Mouse (Mus musculus) layer of hippocampus, adult 2 months (tissue): ENCODE measurements around the gene Gm14406. TPM values are rescaled to one million over a fixed set of nuclear protein-coding genes. Genes with fewer than 3 reads are reported as not detected.
"Not testable (repeated sequence)": the region's sequence is repeated elsewhere in the genome, so short reads cannot be mapped to it uniquely, and the experiment has no call there.

ENCODE experiments used
- DNase-seq, 2 experiments: peaks; one replicate each; pipeline ENCODE4 v3.0.0; 2022; ENCODE audit warnings: low spot score in 2 of 2
- H3K27ac ChIP-seq: fragments of 200-600 bp; 2 replicates; pipeline ENCODE4 v1.8.1; 2022
- H3K4me3 ChIP-seq: fragments of 200-600 bp; 2 replicates; pipeline ENCODE4 v1.8.1; 2022; ENCODE audit warnings: mild to moderate bottlenecking
- CTCF ChIP-seq: fragments of 200-600 bp; conservative IDR thresholded peaks from 2 replicates; pipeline ENCODE4 v1.8.1; 2022; ENCODE audit warnings: antibody characterized with exemption, mild to moderate bottlenecking, moderate library complexity
- long read RNA-seq, 2 experiments: library from polyadenylated mRNA; stranded (forward); transcript quantifications; one replicate each; pipeline ENCODE4 v2.0.0; 2021; ENCODE audit warnings: borderline mapping rate in 2 of 2
- total RNA-seq, 2 experiments: library from RNA; stranded (reverse); gene quantifications; 2 replicates each; pipeline ENCODE4 v1.2.3; 2021

Gm14406 gene
- not detected for total RNA-seq
- long read RNA-seq, experiment 1, partial matches to known transcripts = 0 of 1 reads
- long read RNA-seq, experiment 1, other reads (novel, unspliced or antisense) = 1 of 1 reads
- long read RNA-seq, experiment 2 = 0 reads

- H3K27ac ChIP-seq, DNase-seq, H3K4me3 ChIP-seq: not testable (repeated sequence)
These were observed at the start of gene Gm14406 for GRCm38 (mm10) chr2:177577998-177578397. Gene Gm14406 (minus strand): TSS chr2:177578210.

DNA sequence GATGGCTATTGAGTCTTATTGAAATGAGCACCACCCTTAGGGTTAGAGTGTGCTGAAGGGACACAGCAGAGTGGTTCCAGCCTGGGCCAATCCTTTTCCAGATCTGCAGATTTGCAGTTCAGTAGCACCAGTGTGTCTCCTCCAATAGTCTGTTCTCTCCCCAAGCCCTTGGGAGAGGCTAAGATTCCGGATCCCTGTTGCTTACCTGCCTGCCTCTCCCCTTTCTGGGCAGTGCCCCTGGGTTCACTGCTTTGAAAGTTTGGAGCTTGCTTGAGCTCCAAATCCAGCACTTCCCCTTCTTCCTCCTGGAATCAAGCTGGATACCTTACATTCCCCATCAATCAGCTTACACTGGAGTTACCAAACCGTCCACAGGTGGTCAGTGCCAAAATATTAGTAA lies 2.9 kb downstream of the Gm14406 start:
- not testable (repeated sequence) for H3K27ac ChIP-seq, DNase-seq, H3K4me3 ChIP-seq

- not testable (repeated sequence) for DNase-seq, H3K4me3 ChIP-seq, H3K27ac ChIP-seq
These were observed 18.6 kb downstream of the Gm14406 start for GRCm38 (mm10) chr2:177559365-177559764.

- not testable (repeated sequence) for H3K27ac ChIP-seq, H3K4me3 ChIP-seq, DNase-seq
These were observed 22.7 kb downstream of the Gm14406 start for GRCm38 (mm10) chr2:177555261-177555660.

- H3K27ac ChIP-seq, DNase-seq, H3K4me3 ChIP-seq: not testable (repeated sequence)
These were observed 40.3 kb downstream of the Gm14406 start for GRCm38 (mm10) chr2:177537717-177538116.

DNA sequence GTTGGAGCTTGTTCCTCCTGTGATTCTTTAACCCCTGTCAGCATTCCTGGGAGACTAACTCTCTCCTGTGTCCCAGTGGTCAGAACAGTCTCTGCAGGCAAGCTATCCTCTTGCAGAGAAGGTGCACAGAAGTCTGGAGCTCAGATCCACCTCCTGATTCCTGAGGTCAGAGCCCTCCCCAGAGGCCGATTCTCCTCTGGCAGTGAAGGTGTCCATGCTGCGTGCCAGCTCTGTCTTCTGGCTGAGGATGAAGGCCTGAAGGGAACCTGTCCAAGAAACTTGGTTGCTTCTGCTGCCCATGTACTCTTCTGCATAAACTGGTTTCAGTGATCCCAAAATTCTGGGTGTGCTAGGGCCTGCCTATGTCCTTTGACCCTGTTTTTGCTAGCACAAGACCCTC lies 40.9 kb downstream of the Gm14406 start:
- H3K27ac ChIP-seq, DNase-seq, H3K4me3 ChIP-seq: not testable (repeated sequence)

- TF ChIP-seq CTCF = no peak
- Histone ChIP-seq H3K27ac (no peak overlapping the region), H3K4me3 (no peak overlapping the region)
- DNase-seq = no peak
These were observed 42.1 kb downstream of the Gm14406 start for GRCm38 (mm10) chr2:177535876-177536275.

GRCm38 (mm10) chr2:177524171-177524570 lies 53.8 kb downstream of the Gm14406 start:
- not testable (repeated sequence) for H3K4me3 ChIP-seq, DNase-seq, H3K27ac ChIP-seq

DNA sequence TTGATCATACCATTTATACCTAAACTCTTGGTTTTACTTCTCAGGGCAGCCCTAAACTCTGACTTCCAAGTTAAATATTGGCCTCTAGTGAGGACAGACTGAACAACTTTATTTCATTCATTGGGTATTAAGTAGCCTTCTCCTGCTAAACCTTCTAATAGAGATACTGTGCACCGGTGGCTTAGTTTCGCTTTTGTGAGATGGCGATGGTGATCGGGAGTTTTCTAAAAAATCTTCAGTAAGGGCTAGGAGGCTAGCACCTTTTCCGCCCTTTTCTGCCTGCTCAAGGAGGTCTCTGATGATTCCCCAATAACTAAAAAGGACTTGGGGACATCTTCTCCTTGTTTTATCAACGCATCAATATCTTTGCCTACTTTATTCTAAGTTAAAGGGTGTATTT lies 54.3 kb downstream of the Gm14406 start:
- not testable (repeated sequence) for H3K27ac ChIP-seq, DNase-seq, H3K4me3 ChIP-seq

DNA sequence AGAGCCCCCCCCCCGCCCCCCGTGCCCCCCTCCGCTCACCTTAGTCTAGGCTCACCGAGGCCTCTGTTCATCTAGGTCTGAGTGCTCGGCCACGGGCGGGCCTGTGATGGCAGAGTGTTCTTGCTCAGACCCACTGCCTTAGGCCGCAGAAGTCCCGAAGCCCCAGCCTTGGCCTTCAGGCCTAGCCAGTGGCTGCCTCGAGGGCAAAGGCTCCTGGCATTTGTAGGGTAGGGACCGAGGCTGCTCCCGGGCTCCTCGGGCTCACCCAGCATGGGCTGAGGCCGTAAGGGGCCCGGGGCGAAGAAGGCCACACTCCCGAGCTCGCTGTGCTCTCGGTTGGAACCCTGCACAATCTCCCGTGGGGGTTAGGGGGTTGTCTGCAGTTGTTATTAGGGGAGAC lies 54.9 kb downstream of the Gm14406 start:
- Histone ChIP-seq H3K4me3 (no peak overlapping the region), H3K27ac (no peak overlapping the region)
- no peak for TF ChIP-seq CTCF
- DNase-seq = no peak

DNA sequence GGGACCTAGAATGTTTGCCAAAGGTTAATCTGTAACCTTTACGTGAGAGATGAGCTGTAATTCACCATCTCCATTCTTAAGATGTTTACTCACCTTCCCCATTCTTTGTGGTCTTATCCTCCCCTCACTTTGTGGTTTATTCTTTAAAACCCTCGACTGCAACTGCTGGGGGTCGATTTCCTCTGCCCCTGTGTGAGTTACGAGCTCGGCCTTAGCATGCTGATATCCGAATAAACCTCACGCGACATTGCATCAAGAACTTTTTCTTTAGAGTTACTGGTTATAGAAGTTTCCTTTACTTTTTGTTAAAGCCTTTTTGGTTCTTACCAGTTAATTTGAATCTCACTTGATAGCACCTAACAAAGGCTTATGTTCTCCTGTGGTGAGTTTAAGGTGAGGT lies 58.0 kb downstream of the Gm14406 start:
- DNase-seq = no peak
- no peak overlapping the region for H3K27ac ChIP-seq
- H3K4me3 ChIP-seq = no peak overlapping the region
- TF ChIP-seq CTCF = no peak

Other genes with a start within 250 kb of the Gm14406 start
- 10 to 100 TPM; 29.4 to 34.4 TPM for gene Gm14418, start 179.9 kb downstream of the Gm14406 start, total RNA-seq
- gene Zfp970, start 113.5 kb downstream of the Gm14406 start, total RNA-seq = 10 to 100 TPM; 32.4 to 42.5 TPM
- gene Gm14403, start 80.0 kb downstream of the Gm14406 start, total RNA-seq = 10 to 100 TPM; 33.9 to 38.5 TPM
- gene Gm14322, start 181.1 kb upstream of the Gm14406 start, total RNA-seq = 10 to 100 TPM; 40.1 to 44.4 TPM